Mouse (Mus musculus): Measurements from ENCODE around the gene Alpi. TPM values are rescaled to one million over a fixed set of nuclear protein-coding genes. Genes with fewer than 3 reads are reported as not detected.

Alpi gene
- not detected in 2 replicates for polyA plus RNA-seq (2011; ENCODE audit: insufficient read length, low read depth, missing spikeins)

DNA sequence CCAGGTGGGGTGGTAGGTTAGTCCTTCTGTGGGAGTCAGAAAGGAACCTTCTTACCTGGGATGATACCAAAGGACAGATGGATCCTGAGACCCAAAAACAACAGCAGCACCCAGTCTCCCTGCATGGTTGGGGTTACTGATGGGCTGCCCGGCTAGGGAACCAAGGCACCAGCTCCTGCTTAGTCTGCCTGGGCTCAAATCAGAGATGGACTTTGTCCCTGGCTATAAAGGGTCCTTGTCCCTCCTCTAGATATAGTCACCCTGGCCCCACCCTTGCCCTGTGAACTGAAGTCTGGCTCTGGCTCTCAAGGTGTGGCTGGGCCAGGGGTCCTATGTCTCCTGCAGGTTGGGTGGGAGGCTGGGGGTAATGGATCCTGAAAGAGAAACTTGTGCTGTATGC is at the start of gene Alpi:
Gene Alpi (minus strand): TSS at position 196 of the 400 bp plus-strand sequence.
- H3K4me3 ChIP-seq (ENCODE audit: insufficient read depth, low read length) = no peak within 1 kb of the TSS
- no peak within 1 kb of the TSS for H3K27ac ChIP-seq (ENCODE audit: insufficient read depth, low read length)
- no peaks in the 10 kb centered on the region for H3K4me1 ChIP-seq (ENCODE audit: control insufficient read depth, insufficient read depth, low read length)
- TF ChIP-seq POLR2A (IDR thresholded peaks at IDR 0.05; ENCODE audit: low read depth, low read length) (no peak), CTCF (IDR thresholded peaks at IDR 0.05; ENCODE audit: borderline replicate concordance, insufficient read depth, low read length) (no peak)

DNA sequence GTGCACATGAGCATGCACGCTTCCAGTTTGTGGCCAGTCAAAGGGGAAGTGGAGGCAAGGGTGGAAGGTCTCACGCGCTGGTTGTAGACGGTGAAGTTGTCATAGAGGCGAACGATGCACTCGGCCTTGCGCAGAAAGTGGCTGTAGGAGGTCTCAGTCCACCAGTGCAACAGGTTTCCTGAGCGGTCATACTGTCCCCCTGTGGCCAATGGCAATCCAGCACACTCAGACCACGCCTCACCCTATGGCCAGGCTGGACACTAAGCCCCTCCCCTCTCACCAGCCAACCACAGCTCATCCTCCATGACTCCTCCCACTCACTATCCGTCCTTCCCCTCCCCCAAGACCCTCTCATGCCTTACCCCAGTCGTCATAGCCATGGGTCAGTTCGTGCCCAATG is 48.0 kb upstream of the Alpi start:
- no peak overlapping the region for H3K4me3 ChIP-seq (ENCODE audit: insufficient read depth, low read length)
- no peak overlapping the region for H3K27ac ChIP-seq (ENCODE audit: insufficient read depth, low read length)
- H3K4me1 ChIP-seq (ENCODE audit: control insufficient read depth, insufficient read depth, low read length) = no peaks in the 10 kb centered on the region
- no peak for TF ChIP-seq POLR2A (IDR thresholded peaks at IDR 0.05; ENCODE audit: low read depth, low read length)
- TF ChIP-seq CTCF (IDR thresholded peaks at IDR 0.05; ENCODE audit: borderline replicate concordance, insufficient read depth, low read length) = no peak

- Histone ChIP-seq H3K4me1 (ENCODE audit: control insufficient read depth, insufficient read depth, low read length) (no peaks in the 10 kb centered on the region), H3K27ac (ENCODE audit: insufficient read depth, low read length) (no peak overlapping the region), H3K4me3 (ENCODE audit: insufficient read depth, low read length) (no peak overlapping the region)
- TF ChIP-seq POLR2A (IDR thresholded peaks at IDR 0.05; ENCODE audit: low read depth, low read length) = no peak
These were observed 41.7 kb upstream of the Alpi start for GRCm38 (mm10) chr1:87143141-87143540.

GRCm38 (mm10) chr1:87142456-87142855 is 41.0 kb upstream of the Alpi start:
- no peak for TF ChIP-seq POLR2A (IDR thresholded peaks at IDR 0.05; ENCODE audit: low read depth, low read length)
- no peak for TF ChIP-seq CTCF (IDR thresholded peaks at IDR 0.05; ENCODE audit: borderline replicate concordance, insufficient read depth, low read length)
- no peaks in the 10 kb centered on the region for H3K4me1 ChIP-seq (ENCODE audit: control insufficient read depth, insufficient read depth, low read length)
- no peak overlapping the region for H3K27ac ChIP-seq (ENCODE audit: insufficient read depth, low read length)
- H3K4me3 ChIP-seq (ENCODE audit: insufficient read depth, low read length) = no peak overlapping the region

DNA sequence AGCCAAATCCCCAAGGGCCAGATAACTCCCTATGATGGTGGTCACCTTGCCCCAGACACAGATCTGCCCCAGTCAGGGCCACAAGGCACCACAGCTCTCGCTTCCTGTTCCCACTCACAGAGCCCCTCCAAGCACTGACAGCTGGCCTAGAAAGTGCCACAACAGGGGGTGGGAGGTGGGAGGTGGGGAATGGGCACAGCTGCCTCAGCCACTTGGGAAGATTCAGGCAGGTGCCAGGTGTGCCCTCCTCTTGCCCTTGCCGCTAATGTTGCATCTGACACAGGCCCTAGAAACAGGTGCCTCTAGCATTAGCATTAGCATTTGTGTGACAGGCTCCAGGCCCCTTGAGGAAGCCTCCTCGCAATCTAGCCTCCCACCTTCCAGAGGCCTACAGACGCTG is 40.1 kb upstream of the Alpi start:
- TF ChIP-seq POLR2A (IDR thresholded peaks at IDR 0.05; ENCODE audit: low read depth, low read length) (no peak), CTCF (IDR thresholded peaks at IDR 0.05; ENCODE audit: borderline replicate concordance, insufficient read depth, low read length) (no peak)
- H3K4me3 ChIP-seq (ENCODE audit: insufficient read depth, low read length) = no peak overlapping the region
- no peak overlapping the region for H3K27ac ChIP-seq (ENCODE audit: insufficient read depth, low read length)
- H3K4me1 ChIP-seq (ENCODE audit: control insufficient read depth, insufficient read depth, low read length) = no peaks in the 10 kb centered on the region

DNA sequence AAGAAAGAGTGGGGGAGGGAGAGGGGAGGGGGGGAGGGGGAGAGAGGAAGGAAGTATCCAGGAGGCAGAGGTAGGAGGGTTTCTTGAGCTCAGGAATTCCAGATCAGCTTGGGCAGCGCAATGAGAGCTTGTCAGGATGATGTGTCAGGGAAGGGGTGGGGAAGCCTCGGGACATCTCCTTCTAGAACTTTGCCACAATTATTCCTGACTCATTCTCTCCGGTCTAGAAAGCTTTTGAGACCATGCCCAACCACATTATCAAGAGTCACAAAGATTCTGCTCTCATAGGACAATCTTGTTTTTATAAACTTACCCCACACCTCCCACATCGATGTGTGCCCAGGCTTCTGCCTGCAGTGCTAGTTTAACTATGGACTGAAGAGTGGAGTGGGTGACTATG is 30.4 kb upstream of the Alpi start:
- no peak for TF ChIP-seq CTCF (IDR thresholded peaks at IDR 0.05; ENCODE audit: borderline replicate concordance, insufficient read depth, low read length)
- TF ChIP-seq POLR2A (IDR thresholded peaks at IDR 0.05; ENCODE audit: low read depth, low read length) = no peak
- no peak overlapping the region for H3K4me3 ChIP-seq (ENCODE audit: insufficient read depth, low read length)

GRCm38 (mm10) chr1:87127206-87128030 is 26.0 kb upstream of the Alpi start:
- Histone ChIP-seq H3K4me1 (ENCODE audit: control insufficient read depth, insufficient read depth, low read length) (no peaks in the 10 kb centered on the region), H3K4me3 (ENCODE audit: insufficient read depth, low read length) (no peak overlapping the region), H3K27ac (ENCODE audit: insufficient read depth, low read length) (no peak overlapping the region)
- TF ChIP-seq POLR2A (IDR thresholded peaks at IDR 0.05; ENCODE audit: low read depth, low read length) = no peak
- no peak for TF ChIP-seq CTCF (IDR thresholded peaks at IDR 0.05; ENCODE audit: borderline replicate concordance, insufficient read depth, low read length)

More for the DNA sequence above, 30.4 kb upstream of the Alpi start:
- Histone ChIP-seq H3K27ac (ENCODE audit: insufficient read depth, low read length) (no peak overlapping the region), H3K4me1 (ENCODE audit: control insufficient read depth, insufficient read depth, low read length) (no peaks in the 10 kb centered on the region)

DNA sequence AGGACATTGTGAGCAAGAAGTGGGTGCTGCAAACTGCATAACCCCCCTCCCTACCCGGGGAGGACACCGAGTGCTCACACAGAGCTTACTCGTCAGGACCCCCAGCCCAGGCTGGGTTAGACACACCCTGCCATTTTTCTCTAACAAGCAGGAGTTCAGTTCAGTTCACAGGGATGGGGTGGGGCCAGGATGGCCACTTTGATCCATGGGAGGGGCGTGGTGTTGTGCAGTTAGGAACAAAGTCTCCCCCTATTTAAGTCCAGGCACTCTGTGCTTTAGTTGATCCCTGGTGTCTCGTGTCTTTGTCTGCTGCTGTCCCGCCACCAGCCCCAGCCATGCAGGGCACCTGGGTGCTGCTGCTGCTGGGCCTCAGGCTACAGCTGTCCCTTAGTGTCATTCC is 23.3 kb upstream of the Alpi start, which contains the start of gene Akp3:
Gene Akp3 (plus strand): TSS at position 301 of the 400 bp plus-strand sequence.
- no peak for TF ChIP-seq POLR2A (IDR thresholded peaks at IDR 0.05; ENCODE audit: low read depth, low read length)
- no peak for TF ChIP-seq CTCF (IDR thresholded peaks at IDR 0.05; ENCODE audit: borderline replicate concordance, insufficient read depth, low read length)
- Histone ChIP-seq H3K4me3 (ENCODE audit: insufficient read depth, low read length) (no peak within 1 kb of the TSS), H3K4me1 (ENCODE audit: control insufficient read depth, insufficient read depth, low read length) (no peaks in the 10 kb centered on the region), H3K27ac (ENCODE audit: insufficient read depth, low read length) (no peak within 1 kb of the TSS)

- H3K4me1 ChIP-seq (ENCODE audit: control insufficient read depth, insufficient read depth, low read length) = peaks cover 4% of the 10 kb centered on the region
- H3K27ac ChIP-seq (ENCODE audit: insufficient read depth, low read length) = no peak overlapping the region
- TF ChIP-seq POLR2A (IDR thresholded peaks at IDR 0.05; ENCODE audit: low read depth, low read length) (no peak), CTCF (IDR thresholded peaks at IDR 0.05; ENCODE audit: borderline replicate concordance, insufficient read depth, low read length) (no peak)
- no peak overlapping the region for H3K4me3 ChIP-seq (ENCODE audit: insufficient read depth, low read length)
These were observed 13.4 kb upstream of the Alpi start for GRCm38 (mm10) chr1:87114784-87115183.

- H3K27ac ChIP-seq (ENCODE audit: insufficient read depth, low read length) = no peak overlapping the region
- TF ChIP-seq CTCF (IDR thresholded peaks at IDR 0.05; ENCODE audit: borderline replicate concordance, insufficient read depth, low read length) (no peak), POLR2A (IDR thresholded peaks at IDR 0.05; ENCODE audit: low read depth, low read length) (no peak)
- H3K4me3 ChIP-seq (ENCODE audit: insufficient read depth, low read length) = no peak overlapping the region
- peaks cover 4% of the 10 kb centered on the region for H3K4me1 ChIP-seq (ENCODE audit: control insufficient read depth, insufficient read depth, low read length)
These were observed 10.4 kb upstream of the Alpi start for GRCm38 (mm10) chr1:87111719-87112354.

Measured in embryonic fibroblast, embryonic 13.5 days (primary cell).